Mouse (Mus musculus): ENCODE measurements around the gene Mpg. TPM values are rescaled to one million over a fixed set of nuclear protein-coding genes. Genes with fewer than 3 reads are reported as not detected.

Mpg gene
- polyA plus RNA-seq, 1 experiment: 7.5 TPM

DNA sequence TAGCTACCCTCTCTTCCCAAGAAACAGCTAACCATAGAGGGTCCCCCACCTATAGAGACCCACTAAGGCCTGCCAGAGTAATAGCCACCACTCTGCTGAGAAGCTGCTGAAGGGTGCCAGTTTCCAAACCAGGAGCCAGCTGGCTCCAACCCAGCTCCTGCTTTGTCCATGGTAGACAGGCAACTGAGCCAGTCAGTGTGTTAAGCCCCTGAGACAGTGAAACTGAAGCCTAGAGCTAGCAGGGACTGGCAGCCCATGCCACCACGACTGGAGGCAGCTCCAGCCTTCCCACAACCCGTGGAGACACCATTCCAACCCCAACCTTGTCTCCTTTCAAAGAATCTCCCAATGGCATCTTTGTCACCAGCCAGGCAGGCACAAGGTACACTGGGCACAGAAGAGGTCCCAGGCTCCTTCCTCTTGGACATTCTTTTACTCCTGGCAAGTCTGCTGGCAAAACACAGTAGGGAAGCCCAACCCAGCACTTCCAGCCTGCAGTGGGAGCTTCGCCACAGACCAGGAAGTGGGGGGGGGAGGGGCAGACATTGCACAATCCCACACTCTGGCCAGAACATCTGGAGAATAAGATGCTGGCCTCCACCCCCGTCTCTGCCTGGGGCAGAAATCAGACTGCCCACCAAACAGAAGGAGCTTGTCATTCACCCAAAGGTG, 1.7 kb upstream of the Mpg start:
- Histone ChIP-seq H3K36me3 (ENCODE audit: control insufficient read depth, insufficient read depth, low read length) (no peaks in the 10 kb centered on the region), H3K27me3 (ENCODE audit: control insufficient read depth, insufficient read depth, low read length) (no peaks in the 10 kb centered on the region), H3K27ac (ENCODE audit: insufficient read depth, low read depth, low read length) (peak overlapping the region; percentile 71), H3K4me3 (ENCODE audit: low read depth, low read length) (no peak overlapping the region), H3K4me1 (ENCODE audit: control insufficient read depth, insufficient read depth, insufficient read length, low read length) (peaks cover 31% of the 10 kb centered on the region)
- WGBS: 2% methylated on average over 4 of the region's 4 CpGs
- TF ChIP-seq CTCF (IDR thresholded peaks at IDR 0.05; ENCODE audit: extremely low read depth, insufficient read length, insufficient replicate concordance, low read depth, low read length) (no peak), POLR2A (IDR thresholded peaks at IDR 0.05; ENCODE audit: low read depth, low read length) (no peak)

DNA sequence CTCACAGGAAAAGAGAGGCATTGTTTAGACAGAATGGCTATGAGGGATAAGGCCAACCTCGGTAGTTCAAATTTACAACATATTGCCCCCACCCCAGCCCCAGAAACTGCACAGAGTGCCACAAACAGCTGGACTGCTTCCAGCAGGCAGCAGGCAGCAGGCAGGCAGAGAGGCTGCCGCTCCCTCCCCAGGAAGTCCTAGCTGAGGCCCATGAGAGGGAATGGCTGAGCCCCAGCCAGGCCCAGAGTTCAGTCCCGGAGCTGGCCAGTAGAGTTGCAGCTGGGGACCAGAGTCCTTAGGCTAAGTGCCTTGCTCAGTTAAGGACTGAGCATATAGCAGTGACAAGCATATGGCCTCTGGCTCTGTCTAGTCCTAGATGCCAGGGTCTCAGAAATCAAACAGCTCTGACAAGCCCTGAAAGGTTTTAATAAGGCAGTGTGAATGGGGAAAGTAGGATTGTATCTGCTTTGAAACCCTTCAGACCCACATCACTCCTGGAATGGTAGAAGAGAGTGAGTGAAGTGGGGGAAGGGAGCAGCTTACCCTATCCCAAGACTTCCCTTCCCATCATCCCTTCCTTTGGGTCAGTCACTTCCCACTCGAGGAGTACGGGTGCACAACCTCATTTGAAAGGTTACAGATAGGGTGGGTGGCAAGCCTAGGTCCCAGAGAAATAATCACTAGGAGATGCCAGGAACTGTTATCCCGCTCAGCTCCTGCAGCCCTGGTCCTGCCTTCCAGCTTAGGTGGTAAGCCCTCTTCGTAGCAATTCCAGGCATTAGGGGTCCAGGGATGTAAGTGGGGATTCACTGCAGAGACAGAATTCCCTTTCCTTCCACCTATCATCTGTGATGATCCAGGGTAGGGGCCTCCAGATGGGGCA, 842 bp upstream of the Mpg start:
- TF ChIP-seq CTCF (IDR thresholded peaks at IDR 0.05; ENCODE audit: extremely low read depth, insufficient read length, insufficient replicate concordance, low read depth, low read length): no peak
- TF ChIP-seq POLR2A (IDR thresholded peaks at IDR 0.05; ENCODE audit: low read depth, low read length): no peak
- Histone ChIP-seq H3K36me3 (ENCODE audit: control insufficient read depth, insufficient read depth, low read length) (peaks cover 3% of the 10 kb centered on the region; the same call in 1 of the 2 replicates), H3K4me1 (ENCODE audit: control insufficient read depth, insufficient read depth, insufficient read length, low read length) (peaks cover 31% of the 10 kb centered on the region), H3K27ac (ENCODE audit: insufficient read depth, low read depth, low read length) (peak overlapping the region; percentile 71), H3K27me3 (ENCODE audit: control insufficient read depth, insufficient read depth, low read length) (no peaks in the 10 kb centered on the region), H3K4me3 (ENCODE audit: low read depth, low read length) (no peak overlapping the region)
- WGBS: 38% methylated on average over 7 of the region's 7 CpGs

DNA sequence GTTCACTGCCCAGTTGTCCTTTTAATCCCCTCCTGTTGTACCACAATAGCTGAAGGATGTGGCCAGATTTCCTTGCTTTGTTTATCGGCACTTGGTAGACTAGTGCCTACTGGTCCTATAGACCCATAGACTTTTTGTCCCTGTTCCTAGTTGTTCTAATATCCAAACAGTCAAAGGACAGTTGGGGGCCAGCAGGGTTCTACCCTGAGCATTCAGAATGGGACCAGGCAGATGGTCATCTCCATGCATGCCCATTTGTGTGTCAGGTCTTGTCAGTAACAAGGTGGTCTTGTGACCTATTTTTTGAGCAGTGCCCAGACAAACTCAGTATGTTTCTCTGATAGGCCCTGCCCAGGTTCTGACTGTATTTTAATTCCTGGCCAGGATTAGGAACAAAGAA, 736 bp downstream of the Mpg start:
- H3K4me3 ChIP-seq (ENCODE audit: low read depth, low read length): peak overlapping the region; percentile 98
- WGBS: 24% methylated on average over 1 of the region's 1 CpGs
- H3K4me1 ChIP-seq (ENCODE audit: control insufficient read depth, insufficient read depth, insufficient read length, low read length): peaks cover 29% of the 10 kb centered on the region
- H3K36me3 ChIP-seq (ENCODE audit: control insufficient read depth, insufficient read depth, low read length): peaks cover 15% of the 10 kb centered on the region
- no peak overlapping the region; the same call in 1 of the 2 replicates for H3K27ac ChIP-seq (ENCODE audit: insufficient read depth, low read depth, low read length)
- no peaks in the 10 kb centered on the region for H3K27me3 ChIP-seq (ENCODE audit: control insufficient read depth, insufficient read depth, low read length)
- TF ChIP-seq CTCF (IDR thresholded peaks at IDR 0.05; ENCODE audit: extremely low read depth, insufficient read length, insufficient replicate concordance, low read depth, low read length) (no peak), POLR2A (IDR thresholded peaks at IDR 0.05; ENCODE audit: low read depth, low read length) (no peak)

DNA sequence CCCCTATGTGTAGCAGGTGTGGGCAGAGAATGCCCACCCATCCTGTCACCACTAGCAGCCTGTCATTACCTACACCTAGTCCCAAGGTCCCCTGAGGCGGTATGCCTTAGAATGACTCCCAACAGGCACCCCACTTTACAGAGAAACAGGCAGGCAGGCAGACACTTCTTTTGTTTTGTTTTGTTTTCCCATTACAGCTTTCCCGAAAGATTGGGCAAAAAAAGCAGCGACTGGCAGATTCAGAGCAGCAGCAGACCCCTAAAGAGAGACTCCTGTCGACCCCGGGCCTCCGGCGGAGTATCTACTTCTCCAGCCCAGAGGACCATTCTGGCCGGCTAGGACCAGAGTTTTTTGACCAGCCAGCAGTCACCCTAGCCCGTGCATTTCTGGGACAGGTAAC, 1.2 kb downstream of the Mpg start:
- no peak for TF ChIP-seq POLR2A (IDR thresholded peaks at IDR 0.05; ENCODE audit: low read depth, low read length)
- no peak for TF ChIP-seq CTCF (IDR thresholded peaks at IDR 0.05; ENCODE audit: extremely low read depth, insufficient read length, insufficient replicate concordance, low read depth, low read length)
- Histone ChIP-seq H3K4me3 (ENCODE audit: low read depth, low read length) (no peak overlapping the region), H3K27ac (ENCODE audit: insufficient read depth, low read depth, low read length) (no peak overlapping the region), H3K27me3 (ENCODE audit: control insufficient read depth, insufficient read depth, low read length) (no peaks in the 10 kb centered on the region), H3K4me1 (ENCODE audit: control insufficient read depth, insufficient read depth, insufficient read length, low read length) (peaks cover 24% of the 10 kb centered on the region), H3K36me3 (ENCODE audit: control insufficient read depth, insufficient read depth, low read length) (peaks cover 16% of the 10 kb centered on the region)
- whole genome bisulfite sequencing: 93% methylated on average over 9 of the region's 9 CpGs

DNA sequence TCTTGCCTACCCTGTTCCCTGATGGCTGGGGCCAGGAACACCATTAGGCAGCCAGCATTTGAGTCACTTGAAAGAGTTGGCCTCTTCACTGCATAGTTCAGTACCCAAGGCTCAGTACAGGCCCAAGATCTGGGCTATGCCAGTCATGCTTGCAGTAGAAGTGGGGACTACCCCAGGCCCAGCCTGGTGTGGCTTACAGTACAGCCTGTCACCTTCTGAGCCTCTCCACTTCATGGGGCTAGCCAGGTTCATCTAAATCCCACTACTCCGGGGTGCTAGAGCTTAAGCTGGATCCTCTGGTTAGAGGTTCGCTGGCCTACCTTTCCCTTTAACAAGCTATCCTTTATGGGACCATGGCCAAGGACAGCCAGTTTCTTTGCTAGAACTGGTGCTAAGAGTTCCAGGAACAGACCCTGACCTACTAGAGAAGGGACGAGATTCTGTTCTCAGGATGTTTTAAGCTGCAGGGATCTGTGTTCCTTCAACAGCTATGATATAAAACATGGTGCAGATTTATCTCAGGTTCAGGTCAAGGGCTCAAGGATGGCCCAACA, 2.1 kb downstream of the Mpg start:
- Histone ChIP-seq H3K4me1 (ENCODE audit: control insufficient read depth, insufficient read depth, insufficient read length, low read length) (peaks cover 19% of the 10 kb centered on the region), H3K4me3 (ENCODE audit: low read depth, low read length) (no peak overlapping the region), H3K27me3 (ENCODE audit: control insufficient read depth, insufficient read depth, low read length) (no peaks in the 10 kb centered on the region), H3K36me3 (ENCODE audit: control insufficient read depth, insufficient read depth, low read length) (peaks cover 21% of the 10 kb centered on the region), H3K27ac (ENCODE audit: insufficient read depth, low read depth, low read length) (no peak overlapping the region)
- TF ChIP-seq CTCF (IDR thresholded peaks at IDR 0.05; ENCODE audit: extremely low read depth, insufficient read length, insufficient replicate concordance, low read depth, low read length) (no peak), POLR2A (IDR thresholded peaks at IDR 0.05; ENCODE audit: low read depth, low read length) (no peak)
- 85% methylated on average over 3 of the region's 3 CpGs for WGBS

DNA sequence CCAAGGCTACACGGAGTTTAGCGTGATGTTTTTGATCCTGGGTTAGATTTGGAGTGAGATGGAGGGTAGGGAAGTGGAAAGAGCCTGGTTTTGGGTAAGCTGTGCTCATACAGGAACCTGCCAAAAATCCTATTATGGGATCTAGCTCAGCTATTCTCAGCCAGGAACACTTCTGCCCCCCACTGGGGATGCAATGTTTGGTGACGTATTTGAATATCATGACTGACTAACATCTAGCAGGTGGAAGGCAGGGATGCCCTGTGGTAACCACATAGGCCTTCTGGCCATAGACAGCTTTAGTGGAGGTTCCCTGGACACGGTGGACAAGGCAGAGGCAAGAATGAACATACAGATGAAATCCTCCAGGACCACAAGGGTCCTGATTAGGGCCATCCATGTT, 3.9 kb downstream of the Mpg start:
- Histone ChIP-seq H3K36me3 (ENCODE audit: control insufficient read depth, insufficient read depth, low read length) (peaks cover 34% of the 10 kb centered on the region), H3K4me3 (ENCODE audit: low read depth, low read length) (no peak overlapping the region), H3K27ac (ENCODE audit: insufficient read depth, low read depth, low read length) (no peak overlapping the region), H3K4me1 (ENCODE audit: control insufficient read depth, insufficient read depth, insufficient read length, low read length) (peaks cover 12% of the 10 kb centered on the region), H3K27me3 (ENCODE audit: control insufficient read depth, insufficient read depth, low read length) (no peaks in the 10 kb centered on the region)
- WGBS: 77% methylated on average over 4 of the region's 4 CpGs
- TF ChIP-seq CTCF (IDR thresholded peaks at IDR 0.05; ENCODE audit: extremely low read depth, insufficient read length, insufficient replicate concordance, low read depth, low read length): no peak

DNA sequence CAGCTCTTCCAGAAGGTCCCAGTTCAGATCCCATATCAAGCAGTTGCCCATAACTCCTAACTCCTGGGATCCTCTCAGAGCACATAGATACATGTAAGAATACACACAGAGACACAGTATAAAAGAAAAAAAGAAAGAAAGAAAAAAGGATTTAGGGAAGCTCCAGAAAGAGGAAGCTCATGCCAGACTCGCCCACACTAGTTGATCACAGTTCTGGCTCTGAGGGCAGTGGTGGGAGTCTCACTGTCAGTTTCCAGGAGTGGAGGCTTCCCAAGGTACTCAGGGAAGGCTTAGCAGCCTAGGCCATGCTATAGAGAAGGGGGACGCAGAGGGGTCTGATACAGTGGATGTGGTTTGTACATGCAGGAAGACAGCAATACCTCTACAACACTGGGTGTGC, 4.8 kb downstream of the Mpg start:
- WGBS: 92% methylated on average over 2 of the region's 2 CpGs
- Histone ChIP-seq H3K27ac (ENCODE audit: insufficient read depth, low read depth, low read length) (no peak overlapping the region), H3K27me3 (ENCODE audit: control insufficient read depth, insufficient read depth, low read length) (no peaks in the 10 kb centered on the region), H3K4me3 (ENCODE audit: low read depth, low read length) (no peak overlapping the region), H3K36me3 (ENCODE audit: control insufficient read depth, insufficient read depth, low read length) (peaks cover 34% of the 10 kb centered on the region), H3K4me1 (ENCODE audit: control insufficient read depth, insufficient read depth, insufficient read length, low read length) (peaks cover 3% of the 10 kb centered on the region; the same call in 1 of the 2 replicates)
- TF ChIP-seq POLR2A (IDR thresholded peaks at IDR 0.05; ENCODE audit: low read depth, low read length): no peak
- TF ChIP-seq CTCF (IDR thresholded peaks at IDR 0.05; ENCODE audit: extremely low read depth, insufficient read length, insufficient replicate concordance, low read depth, low read length): no peak
